Mouse (Mus musculus) monocyte, adult 59 days (primary cell): ENCODE measurements around the gene Cope. TPM values are rescaled to one million over a fixed set of nuclear protein-coding genes. Genes with fewer than 3 reads are reported as not detected.

Experiments
- total RNA-seq, 2 experiments: library from RNA; stranded (reverse); gene quantifications; one replicate each; pipeline ENCODE4 v1.2.4; 2023

The Cope gene
- 100 to 1,000 TPM; 162 TPM for total RNA-seq

GRCm38 (mm10) chr8:70302358-70302890 is at the start of gene Cope, which contains the start of gene Ddx49:
Cope (plus strand) TSS chr8:70302518.
Ddx49 (minus strand) TSS chr8:70302489.

GRCm38 (mm10) chr8:70282603-70283135 is 19.6 kb upstream of the Cope start, which contains the start of gene Homer3:
Homer3 (plus strand) TSS chr8:70282827.

GRCm38 (mm10) chr8:70315624-70316510 is 13.5 kb downstream of the Cope start, which contains the start of gene Cers1:
Cers1 (plus strand) TSS chr8:70315775.

GRCm38 (mm10) chr8:70329124-70329834 is 27.0 kb downstream of the Cope start, which contains the start of gene Gdf1:
Gdf1 (plus strand) TSS chr8:70329817.

GRCm38 (mm10) chr8:70353194-70353817 is 51.0 kb downstream of the Cope start, which contains the start of gene Upf1:
Upf1 (minus strand) TSS chr8:70353278.

Other genes starting within 250 kb of the Cope start
- not detected for gene Tm6sf2, start 229.6 kb upstream of the Cope start, total RNA-seq
- gene Hapln4, start 219.1 kb upstream of the Cope start, total RNA-seq = not detected
- gene Ncan, start 181.6 kb upstream of the Cope start, total RNA-seq = not detected
- 10 to 100 TPM; 23.5 to 26.6 TPM for gene Nr2c2ap, start 171.2 kb upstream of the Cope start, total RNA-seq
- gene Rfxank, start 163.4 kb upstream of the Cope start, total RNA-seq = 10 to 100 TPM; 16.6 to 16.8 TPM
- 10 to 100 TPM; 40.9 to 43.7 TPM for gene Borcs8, start 163.0 kb upstream of the Cope start, total RNA-seq
- gene Mef2b, start 162.8 kb upstream of the Cope start, total RNA-seq = 1 to 10 TPM in 1 of 2 experiments, under 1 TPM in 1; 0.37 to 1.6 TPM
- 10 to 100 TPM; 30.3 to 40.8 TPM for gene Tmem161a, start 130.2 kb upstream of the Cope start, total RNA-seq
- 1 to 10 TPM; 3.1 to 3.6 TPM for gene Slc25a42, start 90.2 kb upstream of the Cope start, total RNA-seq
- 10 to 100 TPM; 32.9 to 34.4 TPM for gene Sugp2, start 68.3 kb upstream of the Cope start, total RNA-seq
- 1 to 10 TPM; 3.6 to 8.7 TPM for gene Armc6, start 68.1 kb upstream of the Cope start, total RNA-seq
- 10 to 100 TPM; 11.2 to 12.6 TPM for gene Homer3, start 19.7 kb upstream of the Cope start, total RNA-seq
- 10 to 100 TPM; 45.8 to 47.9 TPM for gene Ddx49, start within 50 bp of the Cope start, total RNA-seq
- not detected for gene Cers1, start 13.3 kb downstream of the Cope start, total RNA-seq
- not detected for gene Gdf1, start 27.3 kb downstream of the Cope start, total RNA-seq
- gene Upf1, start 50.8 kb downstream of the Cope start, total RNA-seq = 10 to 100 TPM; 57.5 to 62.4 TPM
- 1 to 10 TPM in 1 of 2 experiments, under 1 TPM in 1; 0.97 to 2.9 TPM for gene Comp, start 71.0 kb downstream of the Cope start, total RNA-seq
- 10 to 100 TPM in 1 of 2 experiments, 1 to 10 TPM in 1; 9.7 to 10.2 TPM for gene Crtc1, start 137.1 kb downstream of the Cope start, total RNA-seq
- 1 to 10 TPM; 7.1 to 7.7 TPM for gene Klhl26, start 174.4 kb downstream of the Cope start, total RNA-seq
- gene Tmem59l, start 184.8 kb downstream of the Cope start, total RNA-seq = not detected
- not detected for gene Crlf1, start 190.6 kb downstream of the Cope start, total RNA-seq
- 10 to 100 TPM; 45.5 to 50.2 TPM for gene Rex1bd, start 204.2 kb downstream of the Cope start, total RNA-seq
- gene Uba52, start 208.3 kb downstream of the Cope start, total RNA-seq = 1,000 to 10,000 TPM; 1,782 to 1,797 TPM
- gene Fkbp8, start 225.2 kb downstream of the Cope start, total RNA-seq = 100 to 1,000 TPM; 180 to 186 TPM
- 10 to 100 TPM; 72.6 to 79.4 TPM for gene Kxd1, start 225.4 kb downstream of the Cope start, total RNA-seq
- 10 to 100 TPM; 38.3 to 48.7 TPM for gene Ell, start 236.9 kb downstream of the Cope start, total RNA-seq